Mouse (Mus musculus): ENCODE results near the gene Dctn3.
"Not testable (repeated sequence)": the region's sequence is repeated elsewhere in the genome, so short reads cannot be mapped to it uniquely, and the experiment has no call there.

The Dctn3 gene

GRCm38 (mm10) chr4:41698421-41699016, 24.5 kb downstream of the Dctn3 start:
- DNase-seq (ENCODE audit: low spot score) = not testable (repeated sequence)

- DNase-seq (ENCODE audit: low spot score) = peak; percentile 63
Observed at GRCm38 (mm10) chr4:41696930-41697841, 25.8 kb downstream of the Dctn3 start, which contains the start of gene Cntfr. Cntfr (minus strand) TSS chr4:41697089.

- DNase-seq (ENCODE audit: low spot score) = not testable (repeated sequence)
Observed at GRCm38 (mm10) chr4:41696452-41696851, 26.5 kb downstream of the Dctn3 start.

GRCm38 (mm10) chr4:41695800-41696199, 27.2 kb downstream of the Dctn3 start:
- not testable (repeated sequence) for DNase-seq (ENCODE audit: low spot score)

- DNase-seq (ENCODE audit: low spot score) = not testable (repeated sequence)
Observed at GRCm38 (mm10) chr4:41693511-41693910, 29.5 kb downstream of the Dctn3 start.

- DNase-seq (ENCODE audit: low spot score) = not testable (repeated sequence)
Observed at GRCm38 (mm10) chr4:41690014-41690413, 33.0 kb downstream of the Dctn3 start.

- DNase-seq (ENCODE audit: low spot score) = not testable (repeated sequence)
Observed at GRCm38 (mm10) chr4:41688562-41688961, 34.4 kb downstream of the Dctn3 start.

GRCm38 (mm10) chr4:41685882-41686492, 37.0 kb downstream of the Dctn3 start:
- DNase-seq (ENCODE audit: low spot score) = not testable (repeated sequence)

- not testable (repeated sequence) for DNase-seq (ENCODE audit: low spot score)
Observed at GRCm38 (mm10) chr4:41684931-41685453, 38.0 kb downstream of the Dctn3 start.

- not testable (repeated sequence) for DNase-seq (ENCODE audit: low spot score)
Observed at GRCm38 (mm10) chr4:41684131-41684930, 38.6 kb downstream of the Dctn3 start.

- DNase-seq (ENCODE audit: low spot score) = not testable (repeated sequence)
Observed at GRCm38 (mm10) chr4:41683303-41683702, 39.7 kb downstream of the Dctn3 start.

GRCm38 (mm10) chr4:41682789-41683188, 40.2 kb downstream of the Dctn3 start:
- DNase-seq (ENCODE audit: low spot score) = no peak

- no peak for DNase-seq (ENCODE audit: low spot score)
Observed at GRCm38 (mm10) chr4:41681947-41682346, 41.0 kb downstream of the Dctn3 start.

GRCm38 (mm10) chr4:41681176-41681575, 41.8 kb downstream of the Dctn3 start:
- DNase-seq (ENCODE audit: low spot score) = no peak

- no peak for DNase-seq (ENCODE audit: low spot score)
Observed at GRCm38 (mm10) chr4:41679291-41679690, 43.7 kb downstream of the Dctn3 start.

GRCm38 (mm10) chr4:41678863-41679262, 44.1 kb downstream of the Dctn3 start:
- no peak for DNase-seq (ENCODE audit: low spot score)

GRCm38 (mm10) chr4:41677006-41677629, 45.9 kb downstream of the Dctn3 start:
- no peak for DNase-seq (ENCODE audit: low spot score)

- DNase-seq (ENCODE audit: low spot score) = no peak
Observed at GRCm38 (mm10) chr4:41676248-41677005, 46.5 kb downstream of the Dctn3 start.

GRCm38 (mm10) chr4:41673186-41673585, 49.8 kb downstream of the Dctn3 start:
- no peak for DNase-seq (ENCODE audit: low spot score)

- no peak for DNase-seq (ENCODE audit: low spot score)
Observed at GRCm38 (mm10) chr4:41672522-41672963, 50.4 kb downstream of the Dctn3 start.

Data from ovary, postnatal 10 days (tissue).